Mouse (Mus musculus): ENCODE data around the gene Stpg3. TPM values are rescaled to one million over a fixed set of nuclear protein-coding genes. Genes with fewer than 3 reads are reported as not detected.

Stpg3 gene
- polyA plus RNA-seq, 1 experiment from 2014 or later: not detected

DNA sequence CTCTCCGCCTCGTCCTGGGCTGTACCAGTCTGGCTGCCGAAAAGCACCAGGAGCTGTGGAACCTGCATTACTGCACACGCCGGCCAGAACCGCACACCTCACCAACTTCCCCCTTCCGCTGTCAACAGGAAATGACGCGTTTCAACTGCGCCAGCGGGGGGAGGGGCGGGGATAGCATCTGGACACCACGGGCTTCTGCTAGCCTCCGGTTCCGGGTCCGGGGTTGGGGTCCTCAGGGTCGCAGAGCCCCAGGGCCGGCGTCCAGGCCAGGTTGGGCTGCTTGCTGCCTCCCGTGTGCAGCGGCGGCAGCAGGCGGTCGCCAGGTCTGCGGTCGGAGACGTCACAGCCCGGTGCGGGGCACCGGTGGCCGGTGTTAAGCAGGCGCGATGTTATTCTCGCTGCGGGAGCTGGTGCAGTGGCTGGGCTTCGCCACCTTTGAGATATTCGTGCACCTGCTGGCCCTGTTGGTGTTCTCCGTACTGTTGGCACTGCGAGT is 40.9 kb upstream of the Stpg3 start, which contains the start of gene Tmem203:
Gene Tmem203, plus strand, starts transcription at position 156 of the 496 bp plus-strand sequence.
- peaks cover 13% of the 10 kb centered on the region for H3K4me1 ChIP-seq (ENCODE audit: control insufficient read depth, insufficient read depth, low read length)
- peak within 1 kb of the TSS; percentile 32; the same call in 1 of the 2 replicates for H3K27ac ChIP-seq (ENCODE audit: low read depth, low read length)
- peak; percentile 92 for ATAC-seq (ENCODE audit: low FRiP score)
- H3K4me3 ChIP-seq (ENCODE audit: low read depth, low read length): peak within 1 kb of the TSS; percentile 85
- under 1% methylated on average over 39 of the region's 39 CpGs for WGBS
- H3K4me2 ChIP-seq: peak within 1 kb of the TSS; percentile 80
- H3K36me3 ChIP-seq (ENCODE audit: control insufficient read depth, insufficient read depth, low read length): no peaks in the 10 kb centered on the region; the same call in 1 of the 2 replicates
- H3K9ac ChIP-seq (ENCODE audit: low read length): peak within 1 kb of the TSS; percentile 91
- no peaks in the 10 kb centered on the region for H3K27me3 ChIP-seq (ENCODE audit: control insufficient read depth, insufficient read depth, low read length)
- H3K9me3 ChIP-seq (ENCODE audit: control insufficient read depth, low read length): no peaks in the 10 kb centered on the region
- peak; percentile 100 for DNase-seq (ENCODE audit: low spot score, missing footprints)

DNA sequence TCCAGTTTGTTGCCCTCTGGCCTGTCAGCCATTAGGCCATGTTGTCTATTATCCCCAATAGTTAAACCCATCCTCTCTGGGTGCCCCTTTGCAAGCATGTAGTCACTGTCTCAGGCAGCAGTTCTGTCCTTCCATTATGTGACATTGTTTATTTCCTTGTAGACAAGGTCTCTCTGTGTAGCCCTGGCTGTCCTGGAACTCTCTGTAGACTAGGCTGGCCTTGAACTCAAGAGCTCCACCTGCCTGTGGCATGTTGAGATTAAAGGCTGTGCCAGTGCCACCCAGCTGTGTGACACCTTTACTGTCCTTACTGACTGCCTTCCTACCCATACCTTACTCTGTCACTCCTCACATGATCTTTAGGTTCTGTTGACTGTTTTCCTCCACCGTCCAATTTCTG is 37.9 kb upstream of the Stpg3 start:
- peaks cover 13% of the 10 kb centered on the region for H3K4me1 ChIP-seq (ENCODE audit: control insufficient read depth, insufficient read depth, low read length)
- H3K4me2 ChIP-seq: no peak overlapping the region
- H3K9ac ChIP-seq (ENCODE audit: low read length): no peak overlapping the region
- no peak overlapping the region for H3K4me3 ChIP-seq (ENCODE audit: low read depth, low read length)
- DNase-seq (ENCODE audit: low spot score, missing footprints) (no peak), ATAC-seq (ENCODE audit: low FRiP score) (no peak)
- H3K27me3 ChIP-seq (ENCODE audit: control insufficient read depth, insufficient read depth, low read length): no peaks in the 10 kb centered on the region
- no peaks in the 10 kb centered on the region for H3K9me3 ChIP-seq (ENCODE audit: control insufficient read depth, low read length)
- H3K27ac ChIP-seq (ENCODE audit: low read depth, low read length): no peak overlapping the region
- no peaks in the 10 kb centered on the region; the same call in none of the 2 replicates for H3K36me3 ChIP-seq (ENCODE audit: control insufficient read depth, insufficient read depth, low read length)
- WGBS: 100% methylated on average over 1 of the region's 1 CpGs

DNA sequence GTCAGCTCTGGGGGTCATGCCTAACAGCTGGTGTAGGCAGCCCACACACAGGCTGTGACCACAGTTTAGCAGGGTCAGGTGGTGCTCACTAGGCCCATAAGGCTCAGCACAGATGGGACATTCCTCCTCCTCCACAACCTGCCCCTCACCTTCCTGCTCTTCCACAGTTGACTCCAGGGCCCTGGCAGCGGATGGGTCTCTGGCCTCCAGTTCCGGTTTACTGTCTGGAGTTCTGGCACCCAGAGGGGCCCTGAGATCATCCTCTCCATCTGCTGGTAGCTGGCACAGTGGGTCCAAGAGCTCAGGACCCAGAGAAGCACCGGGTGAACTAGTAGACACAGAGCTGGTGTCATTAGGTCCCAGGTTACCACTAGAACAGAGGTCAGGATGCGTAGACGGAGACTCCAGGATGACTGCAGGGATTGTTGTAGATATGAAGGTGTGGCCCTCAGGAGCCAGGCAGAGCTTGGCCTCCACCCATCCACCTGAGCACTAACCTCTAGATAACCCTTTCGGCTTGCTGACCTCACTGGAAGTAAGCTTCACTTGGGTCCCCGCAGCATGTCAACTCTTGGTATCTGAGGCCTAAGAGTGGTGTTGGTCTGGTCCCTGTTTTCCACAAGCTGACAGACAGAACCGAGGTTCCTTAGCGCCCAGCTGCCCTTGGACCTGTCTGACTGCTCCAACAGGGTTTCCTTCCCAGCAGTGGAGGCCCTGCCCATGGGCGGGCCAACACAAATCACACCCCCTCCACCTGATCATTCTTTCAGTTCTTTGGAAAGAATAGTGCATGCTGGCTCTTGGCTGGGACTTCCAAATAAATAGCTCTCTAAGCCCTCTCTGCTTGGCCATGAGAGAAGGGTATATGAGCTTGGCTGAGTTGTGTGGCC is 32.0 kb upstream of the Stpg3 start, which contains the start of gene AL732309.1:
Gene AL732309.1, minus strand, starts transcription at position 681 of the 890 bp plus-strand sequence.
- Histone ChIP-seq H3K4me2 (no peak within 1 kb of the TSS), H3K27ac (ENCODE audit: low read depth, low read length) (no peak within 1 kb of the TSS), H3K9ac (ENCODE audit: low read length) (no peak within 1 kb of the TSS), H3K4me1 (ENCODE audit: control insufficient read depth, insufficient read depth, low read length) (peaks cover 10% of the 10 kb centered on the region), H3K36me3 (ENCODE audit: control insufficient read depth, insufficient read depth, low read length) (no peaks in the 10 kb centered on the region; the same call in none of the 2 replicates), H3K9me3 (ENCODE audit: control insufficient read depth, low read length) (no peaks in the 10 kb centered on the region), H3K4me3 (ENCODE audit: low read depth, low read length) (no peak within 1 kb of the TSS), H3K27me3 (ENCODE audit: control insufficient read depth, insufficient read depth, low read length) (peaks cover 4% of the 10 kb centered on the region)
- DNase-seq (ENCODE audit: low spot score, missing footprints): no peak
- ATAC-seq (ENCODE audit: low FRiP score): no peak
- WGBS: 90% methylated on average over 10 of the region's 10 CpGs

DNA sequence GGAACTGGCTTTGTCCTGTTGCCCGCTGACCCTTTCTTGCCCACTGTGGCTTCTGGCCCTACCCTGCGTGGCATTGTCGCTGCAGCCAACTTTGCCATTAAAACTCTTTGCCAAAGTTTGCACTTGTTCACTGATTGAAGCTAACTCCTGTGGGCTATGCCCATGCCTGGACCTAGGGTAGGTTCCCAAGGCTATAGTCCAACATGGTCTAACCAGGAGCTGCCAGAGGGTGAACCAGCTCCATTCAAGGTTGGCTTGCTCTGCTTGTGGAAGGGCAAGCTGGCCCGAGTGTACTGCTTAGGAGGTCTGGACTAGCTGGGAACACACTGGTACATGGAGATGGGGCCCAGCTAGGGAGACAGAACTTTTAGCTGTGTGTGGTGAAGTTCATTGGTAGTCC is 29.7 kb upstream of the Stpg3 start:
- no peaks in the 10 kb centered on the region; the same call in none of the 2 replicates for H3K36me3 ChIP-seq (ENCODE audit: control insufficient read depth, insufficient read depth, low read length)
- WGBS: 90% methylated on average over 4 of the region's 4 CpGs

DNA sequence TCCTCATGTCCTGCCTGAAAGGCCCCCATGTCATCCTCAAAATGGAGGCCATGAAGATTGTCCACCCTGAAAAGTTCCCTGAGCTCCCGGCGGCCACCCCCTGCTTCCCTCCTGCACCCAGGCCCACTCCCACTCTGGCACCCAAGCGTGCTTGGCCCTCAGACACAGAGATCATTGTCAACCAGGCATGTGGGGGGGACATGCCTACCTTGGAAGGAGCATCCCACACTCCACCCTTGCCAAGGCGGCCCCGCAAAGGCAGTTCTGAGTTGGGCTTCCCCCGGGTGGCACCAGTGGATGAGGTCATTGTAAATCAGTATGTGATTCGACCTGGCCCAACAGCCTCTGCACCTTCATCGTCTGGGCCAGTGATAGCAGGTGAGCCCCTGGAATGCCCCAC is 28.9 kb upstream of the Stpg3 start:
- H3K9me3 ChIP-seq (ENCODE audit: control insufficient read depth, low read length): no peaks in the 10 kb centered on the region
- 81% methylated on average over 8 of the region's 8 CpGs for WGBS
- H3K27me3 ChIP-seq (ENCODE audit: control insufficient read depth, insufficient read depth, low read length): peaks cover 6% of the 10 kb centered on the region
- H3K4me2 ChIP-seq: peak overlapping the region; percentile 63
- DNase-seq (ENCODE audit: low spot score, missing footprints) (no peak), ATAC-seq (ENCODE audit: low FRiP score) (no peak)
- H3K4me3 ChIP-seq (ENCODE audit: low read depth, low read length): no peak overlapping the region
- H3K4me1 ChIP-seq (ENCODE audit: control insufficient read depth, insufficient read depth, low read length): peaks cover 18% of the 10 kb centered on the region
- no peaks in the 10 kb centered on the region; the same call in none of the 2 replicates for H3K36me3 ChIP-seq (ENCODE audit: control insufficient read depth, insufficient read depth, low read length)
- no peak overlapping the region for H3K9ac ChIP-seq (ENCODE audit: low read length)
- no peak overlapping the region for H3K27ac ChIP-seq (ENCODE audit: low read depth, low read length)

More for the DNA sequence above, 29.7 kb upstream of the Stpg3 start:
- no peaks in the 10 kb centered on the region for H3K9me3 ChIP-seq (ENCODE audit: control insufficient read depth, low read length)
- no peak for DNase-seq (ENCODE audit: low spot score, missing footprints)
- no peak overlapping the region for H3K27ac ChIP-seq (ENCODE audit: low read depth, low read length)
- peaks cover 18% of the 10 kb centered on the region for H3K4me1 ChIP-seq (ENCODE audit: control insufficient read depth, insufficient read depth, low read length)
- peaks cover 6% of the 10 kb centered on the region for H3K27me3 ChIP-seq (ENCODE audit: control insufficient read depth, insufficient read depth, low read length)
- H3K9ac ChIP-seq (ENCODE audit: low read length): no peak overlapping the region
- H3K4me2 ChIP-seq: no peak overlapping the region
- ATAC-seq (ENCODE audit: low FRiP score): no peak
- no peak overlapping the region for H3K4me3 ChIP-seq (ENCODE audit: low read depth, low read length)

DNA sequence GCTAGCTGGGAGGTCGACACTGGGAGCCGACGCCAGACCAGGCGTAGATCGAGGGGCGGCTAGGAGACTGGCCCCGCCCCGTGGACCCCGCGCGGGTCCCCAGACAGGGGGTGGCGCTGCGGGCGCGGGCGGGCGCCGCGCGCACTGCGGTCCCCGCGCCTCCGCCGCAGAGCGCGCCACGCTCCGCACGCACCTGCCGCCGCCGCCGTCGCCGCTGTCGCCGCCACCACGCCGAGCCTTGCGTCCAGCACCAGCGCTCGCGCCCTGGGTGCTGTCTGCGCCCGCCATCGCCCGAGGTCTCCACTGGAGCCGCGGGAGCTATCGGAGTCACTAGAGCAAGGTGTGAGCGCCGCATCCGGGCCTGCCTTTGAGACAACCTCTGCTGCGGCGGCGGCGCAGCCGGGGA is 27.7 kb upstream of the Stpg3 start, which contains the start of the genes Rnf208 and Cysrt1:
Gene Rnf208, plus strand, starts transcription at position 155 of the 406 bp plus-strand sequence.
Gene Cysrt1, minus strand, starts transcription at position 352 of the 406 bp plus-strand sequence.
- peak within 1 kb of the TSS; percentile 43 for H3K4me3 ChIP-seq (ENCODE audit: low read depth, low read length)
- no peaks in the 10 kb centered on the region for H3K9me3 ChIP-seq (ENCODE audit: control insufficient read depth, low read length)
- H3K9ac ChIP-seq (ENCODE audit: low read length): peak within 1 kb of the TSS; percentile 57
- H3K4me2 ChIP-seq: peak within 1 kb of the TSS; percentile 63
- H3K27me3 ChIP-seq (ENCODE audit: control insufficient read depth, insufficient read depth, low read length): peaks cover 6% of the 10 kb centered on the region
- under 1% methylated on average over 24 of the region's 59 CpGs for WGBS
- H3K4me1 ChIP-seq (ENCODE audit: control insufficient read depth, insufficient read depth, low read length): peaks cover 18% of the 10 kb centered on the region
- ATAC-seq (ENCODE audit: low FRiP score): peak; percentile 62
- H3K36me3 ChIP-seq (ENCODE audit: control insufficient read depth, insufficient read depth, low read length): no peaks in the 10 kb centered on the region
- H3K27ac ChIP-seq (ENCODE audit: low read depth, low read length): no peak within 1 kb of the TSS
- DNase-seq (ENCODE audit: low spot score, missing footprints): peak; percentile 88

DNA sequence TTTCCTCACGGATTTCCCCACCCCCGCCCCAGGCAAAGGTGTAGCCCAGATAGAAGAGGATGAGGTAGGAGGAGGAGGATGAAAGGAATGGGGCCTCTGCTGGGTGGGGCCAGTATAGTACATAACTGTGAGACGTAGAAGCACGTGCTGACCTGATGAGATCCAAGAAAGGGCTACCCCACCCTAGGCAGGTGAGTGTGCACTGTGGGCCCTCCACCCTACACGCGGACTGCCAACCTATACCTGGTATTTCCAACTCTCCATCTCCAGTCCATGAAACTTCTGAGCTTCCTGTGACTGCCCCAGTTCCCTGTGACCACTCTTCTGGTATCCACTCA is 27.0 kb upstream of the Stpg3 start:
- peak; percentile 18; the same call in 1 of the 2 replicates for ATAC-seq (ENCODE audit: low FRiP score)
- peak overlapping the region; percentile 63 for H3K4me2 ChIP-seq
- H3K9me3 ChIP-seq (ENCODE audit: control insufficient read depth, low read length): no peaks in the 10 kb centered on the region
- peak overlapping the region; percentile 57 for H3K9ac ChIP-seq (ENCODE audit: low read length)
- DNase-seq (ENCODE audit: low spot score, missing footprints): peak; percentile 91
- 17% methylated on average over 6 of the region's 6 CpGs for WGBS
- peaks cover 18% of the 10 kb centered on the region for H3K4me1 ChIP-seq (ENCODE audit: control insufficient read depth, insufficient read depth, low read length)
- H3K27me3 ChIP-seq (ENCODE audit: control insufficient read depth, insufficient read depth, low read length): peaks cover 6% of the 10 kb centered on the region
- peak overlapping the region; percentile 43 for H3K4me3 ChIP-seq (ENCODE audit: low read depth, low read length)
- H3K27ac ChIP-seq (ENCODE audit: low read depth, low read length): no peak overlapping the region
- H3K36me3 ChIP-seq (ENCODE audit: control insufficient read depth, insufficient read depth, low read length): no peaks in the 10 kb centered on the region

DNA sequence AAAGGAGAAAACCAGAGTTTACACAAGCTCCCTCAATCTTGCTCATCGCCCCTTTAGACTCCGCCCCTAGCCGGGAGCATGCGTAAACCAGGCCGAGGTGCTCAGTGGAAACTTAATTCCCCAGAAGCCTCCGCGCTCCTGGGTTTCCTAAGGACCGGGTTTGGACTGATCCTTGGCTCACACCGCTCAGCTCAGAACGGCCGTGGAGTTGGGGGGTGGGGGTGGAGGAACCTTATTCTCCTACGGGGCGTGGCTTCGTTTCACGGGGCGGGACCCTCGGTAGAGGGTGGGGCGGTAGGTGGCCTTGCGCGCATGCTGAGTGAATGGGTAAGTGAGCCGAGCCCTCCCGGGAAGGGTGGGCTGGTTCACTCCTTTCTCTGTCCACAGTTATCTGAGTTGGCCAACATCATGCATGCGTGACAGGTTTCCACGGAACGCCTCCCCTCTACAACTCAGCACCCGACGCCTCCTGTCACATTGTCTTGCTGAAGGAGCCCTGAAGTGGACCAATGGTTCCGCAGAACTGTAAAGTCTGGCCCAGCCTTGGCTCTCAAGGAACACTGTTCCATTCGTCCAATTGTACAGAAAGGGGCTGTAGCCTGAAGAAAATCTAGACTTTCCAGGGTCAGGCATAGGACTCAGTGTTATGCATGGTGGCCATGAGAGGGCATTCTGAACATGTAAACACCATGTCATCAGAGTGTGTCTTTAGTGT is 26.4 kb upstream of the Stpg3 start:
- Histone ChIP-seq H3K27me3 (ENCODE audit: control insufficient read depth, insufficient read depth, low read length) (peaks cover 6% of the 10 kb centered on the region), H3K9ac (ENCODE audit: low read length) (peak overlapping the region; percentile 17), H3K27ac (ENCODE audit: low read depth, low read length) (no peak overlapping the region), H3K4me2 (peak overlapping the region; percentile 63), H3K9me3 (ENCODE audit: control insufficient read depth, low read length) (no peaks in the 10 kb centered on the region), H3K4me3 (ENCODE audit: low read depth, low read length) (peak overlapping the region; percentile 43), H3K36me3 (ENCODE audit: control insufficient read depth, insufficient read depth, low read length) (no peaks in the 10 kb centered on the region), H3K4me1 (ENCODE audit: control insufficient read depth, insufficient read depth, low read length) (peaks cover 18% of the 10 kb centered on the region)
- peak; percentile 72 for ATAC-seq (ENCODE audit: low FRiP score)
- peak; percentile 96 for DNase-seq (ENCODE audit: low spot score, missing footprints)
- WGBS: 1% methylated on average over 29 of the region's 29 CpGs

Data from midbrain, embryonic 11.5 days (tissue).